Mouse (Mus musculus): ENCODE data around the gene Nfil3.

Nfil3 gene

GRCm38 (mm10) chr13:52929209-52930171 lies 51.4 kb downstream of the Nfil3 start, which contains the start of gene Auh:
Auh (minus strand) TSS chr13:52929681.
- peak; percentile 91 for DNase-seq

- DNase-seq = no peak
These were observed 52.5 kb downstream of the Nfil3 start for GRCm38 (mm10) chr13:52928392-52928791.

GRCm38 (mm10) chr13:52924457-52924856 lies 56.4 kb downstream of the Nfil3 start:
- DNase-seq = no peak

GRCm38 (mm10) chr13:52921966-52922365 lies 58.9 kb downstream of the Nfil3 start:
- DNase-seq = no peak

- no peak for DNase-seq
These were observed 59.6 kb downstream of the Nfil3 start for GRCm38 (mm10) chr13:52921065-52921825.

- no peak for DNase-seq
These were observed 61.0 kb downstream of the Nfil3 start for GRCm38 (mm10) chr13:52919790-52920352.

GRCm38 (mm10) chr13:52918333-52918732 lies 62.5 kb downstream of the Nfil3 start:
- DNase-seq = no peak

Data from lung, postnatal 4 days (tissue).